Mouse (Mus musculus) embryonic fibroblast, embryonic 13.5 days (primary cell): ENCODE results near the gene Uhrf1.

Experiments used
- CTCF ChIP-seq: IDR thresholded peaks from 2 replicates; pipeline ENCODE4 v1.5.1; 2011; ENCODE audit warnings: mild to moderate bottlenecking, control low read depth, low read length, moderate library complexity, borderline replicate concordance; ENCODE audit not compliant: insufficient read depth
- POLR2A ChIP-seq: IDR thresholded peaks from 2 replicates; pipeline ENCODE4 v1.6.1; 2011; ENCODE audit warnings: low read depth, mild to moderate bottlenecking, control low read depth, low read length, moderate library complexity

DNA sequence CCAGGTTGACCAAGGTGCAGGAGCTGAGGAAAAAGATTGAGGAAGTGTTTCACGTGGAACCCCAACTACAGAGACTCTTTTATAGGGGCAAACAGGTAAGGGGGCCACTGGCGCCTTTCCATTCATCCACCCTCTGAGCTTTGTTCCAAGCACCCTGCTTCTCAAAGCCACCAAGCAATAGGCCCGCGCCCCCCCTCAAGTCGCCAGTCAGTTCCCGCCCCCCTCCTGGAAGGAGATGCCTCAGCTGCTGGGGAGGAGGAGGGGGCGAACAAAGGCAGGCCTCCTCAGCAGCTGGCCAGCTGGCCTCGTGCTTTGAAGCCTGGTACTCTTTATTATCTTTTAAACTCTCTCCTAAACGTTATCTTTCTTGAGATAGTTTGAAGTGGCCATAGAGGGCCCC, 2.0 kb downstream of the Uhrf1 start:
- TF ChIP-seq POLR2A, result no peak
- no peak for TF ChIP-seq CTCF
